Mouse (Mus musculus): Measurements from ENCODE around the gene Rpl10a.

Rpl10a gene

GRCm38 (mm10) chr17:28331241-28332112, 3.2 kb downstream of the Rpl10a start:
- no peak for DNase-seq (ENCODE audit: low read depth, low spot score)

- no peak for DNase-seq (ENCODE audit: low read depth, low spot score)
Measured at GRCm38 (mm10) chr17:28332113-28332914, 4.0 kb downstream of the Rpl10a start.

- DNase-seq (ENCODE audit: low read depth, low spot score): no peak
Measured at GRCm38 (mm10) chr17:28332915-28333546, 4.8 kb downstream of the Rpl10a start.

- DNase-seq (ENCODE audit: low read depth, low spot score): no peak
Measured at GRCm38 (mm10) chr17:28335267-28335666, 7.0 kb downstream of the Rpl10a start.

GRCm38 (mm10) chr17:28337547-28337946, 9.3 kb downstream of the Rpl10a start:
- no peak for DNase-seq (ENCODE audit: low read depth, low spot score)

GRCm38 (mm10) chr17:28340578-28340977, 12.3 kb downstream of the Rpl10a start:
- no peak for DNase-seq (ENCODE audit: low read depth, low spot score)

- no peak for DNase-seq (ENCODE audit: low read depth, low spot score)
Measured at GRCm38 (mm10) chr17:28341091-28341490, 12.8 kb downstream of the Rpl10a start.

- no peak for DNase-seq (ENCODE audit: low read depth, low spot score)
Measured at GRCm38 (mm10) chr17:28344050-28344607, 15.9 kb downstream of the Rpl10a start.

- DNase-seq (ENCODE audit: low read depth, low spot score): no peak
Measured at GRCm38 (mm10) chr17:28344670-28345069, 16.4 kb downstream of the Rpl10a start.

GRCm38 (mm10) chr17:28345271-28345721, 17.0 kb downstream of the Rpl10a start:
- no peak for DNase-seq (ENCODE audit: low read depth, low spot score)

- no peak for DNase-seq (ENCODE audit: low read depth, low spot score)
Measured at GRCm38 (mm10) chr17:28345882-28346281, 17.6 kb downstream of the Rpl10a start.

GRCm38 (mm10) chr17:28347327-28347726, 19.1 kb downstream of the Rpl10a start:
- no peak for DNase-seq (ENCODE audit: low read depth, low spot score)

- DNase-seq (ENCODE audit: low read depth, low spot score): no peak
Measured at GRCm38 (mm10) chr17:28348211-28348610, 19.9 kb downstream of the Rpl10a start.

- DNase-seq (ENCODE audit: low read depth, low spot score): no peak
Measured at GRCm38 (mm10) chr17:28349264-28349880, 21.1 kb downstream of the Rpl10a start.

- no peak for DNase-seq (ENCODE audit: low read depth, low spot score)
Measured at GRCm38 (mm10) chr17:28349901-28350465, 21.7 kb downstream of the Rpl10a start.

- DNase-seq (ENCODE audit: low read depth, low spot score): no peak
Measured at GRCm38 (mm10) chr17:28350466-28351352, 22.4 kb downstream of the Rpl10a start, which contains the start of gene Tead3. Tead3 (minus strand) TSS chr17:28350817.

GRCm38 (mm10) chr17:28351353-28351890, 23.2 kb downstream of the Rpl10a start:
- DNase-seq (ENCODE audit: low read depth, low spot score): no peak

- DNase-seq (ENCODE audit: low read depth, low spot score): no peak
Measured at GRCm38 (mm10) chr17:28352018-28352417, 23.7 kb downstream of the Rpl10a start.

- DNase-seq (ENCODE audit: low read depth, low spot score): no peak
Measured at GRCm38 (mm10) chr17:28355871-28356270, 27.6 kb downstream of the Rpl10a start.

Measured in c-Kit-negative CD71-positive TER-119-positive erythroid progenitor cells, embryonic 14.5 days (primary cell).